Comparison of ENCODE assay signal across 18 mouse cellular contexts in the genomic region with DNA sequence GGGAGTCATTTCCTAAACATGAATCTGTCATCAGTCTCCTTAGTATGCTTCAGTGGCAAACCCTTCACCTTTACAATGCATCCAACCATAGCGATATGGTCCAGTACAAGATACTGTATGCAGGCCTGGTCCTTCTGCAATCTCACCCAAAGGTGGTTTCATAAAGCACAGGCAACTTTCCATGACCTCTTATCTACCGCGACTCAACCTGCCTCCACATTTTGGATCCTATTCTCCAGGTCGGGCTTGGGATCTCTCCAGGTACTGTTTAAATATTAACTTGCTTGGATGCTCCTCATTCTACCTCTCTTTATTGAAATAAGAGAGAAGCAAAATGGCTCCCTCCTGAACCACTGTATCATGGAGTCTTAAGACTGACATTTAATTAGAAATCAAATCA.
DNase-seq lines count a peak whose midpoint lies in the region; TF ChIP-seq lines count a peak whose summit lies in the region.
"Had no signal": no experiment of that assay in that cellular context is flagged by ENCODE, and none has a peak within 500 bp of the region (broad histone marks: within the 10 kb centered on the region; RNA-seq: fewer than 3 reads in every experiment).

No protein-coding gene starts in this region.

- H3K9ac ChIP-seq in liver, adult 2 months (ENCODE audit: low read depth, low read length), result no peak overlapping the region

- no peaks in the 10 kb centered on the region for H3K79me2 ChIP-seq in liver, adult 2 months (ENCODE audit: control insufficient read depth, insufficient read depth, low read length)

- DNase-seq in heart, adult 11 months, result peak; percentile 68
- DNase-seq in heart, postnatal 10 days, result no peak
- peak; percentile 2 for DNase-seq in kidney, adult 2 months
- DNase-seq in kidney, postnatal 25 days, result no peak
- DNase-seq in liver, adult 2 months (ENCODE audit: extremely low read depth, low read depth, low spot score), result peak; percentile 86
- DNase-seq in liver, result no peak
- DNase-seq: adrenal gland, adult 2 months; adrenal gland, adult 8-10 months; adrenal gland, postnatal 10 days; adrenal gland, postnatal 14 days; adrenal gland, postnatal 25 days; adrenal gland, postnatal 36 days; B cell, adult 2 months; cerebellum, adult 11 months; cerebellum, adult 11-12 months; cerebellum, adult 18-20 months had no signal

- no peak for TF ChIP-seq POLR2A in kidney, adult 2 months (IDR thresholded peaks at IDR 0.05; ENCODE audit: low read depth, low read length)
- no peak for TF ChIP-seq POLR2A in liver, adult 2 months (IDR thresholded peaks at IDR 0.05; ENCODE audit: extremely low read depth, insufficient read depth, low read length)

- 81% methylated on average over 4 of the region's 4 CpGs for WGBS in kidney, adult 2 months
- 38% methylated on average over 4 of the region's 4 CpGs for WGBS in liver, adult 2 months

- no peak for TF ChIP-seq CTCF in kidney, adult 2 months (conservative IDR thresholded peaks at IDR 0.05; ENCODE audit: insufficient read depth, insufficient read length, low read depth, low read length)
- TF ChIP-seq CTCF in liver, adult 2 months (IDR thresholded peaks at IDR 0.05; ENCODE audit: low read depth, low read length), result no peak

- H3K27ac ChIP-seq in kidney, adult 2 months (ENCODE audit: insufficient read depth, low read depth, low read length), result no peak overlapping the region
- H3K27ac ChIP-seq in liver, adult 2 months (replicated peaks; ENCODE audit: insufficient read depth, low read depth, low read length), result no peak overlapping the region

- no peaks in the 10 kb centered on the region for H3K4me1 ChIP-seq in kidney, adult 2 months (ENCODE audit: control insufficient read depth, insufficient read depth, low read length)
- H3K4me1 ChIP-seq in liver, adult 2 months (ENCODE audit: control insufficient read depth, insufficient read depth, low read length), result no peaks in the 10 kb centered on the region

- H3K27me3 ChIP-seq in kidney, adult 2 months (replicated peaks; ENCODE audit: control insufficient read depth, insufficient read depth, low read length), result no peaks in the 10 kb centered on the region
- H3K27me3 ChIP-seq in liver, adult 2 months (ENCODE audit: control insufficient read depth, insufficient read depth, low read length), result no peaks in the 10 kb centered on the region
- H3K27me3 ChIP-seq: CH12.LX had no signal

- intact Hi-C loops in heart, postnatal 10 days (cut with DNase I), result no loop called here

- H3K36me3 ChIP-seq in kidney, adult 2 months (ENCODE audit: control insufficient read depth, insufficient read depth, low read length), result no peaks in the 10 kb centered on the region
- no peaks in the 10 kb centered on the region for H3K36me3 ChIP-seq in liver, adult 2 months (ENCODE audit: control insufficient read depth, insufficient read depth, low read length)
- H3K36me3 ChIP-seq: G1E had no signal

- H3K4me3 ChIP-seq in kidney, adult 2 months (ENCODE audit: insufficient read depth, low read depth, low read length), result no peak overlapping the region
- H3K4me3 ChIP-seq in liver, adult 2 months (ENCODE audit: insufficient read depth, low read depth, low read length), result no peak overlapping the region

Comparison
In these comparisons a context has a peak if more than half of its experiments do, and no peak if none do; other contexts are left out.
1. DNase-seq: peak in heart, adult 11 months (single experiment), kidney, adult 2 months (single experiment) and liver, adult 2 months (single experiment); none in heart, postnatal 10 days (0 of 2), kidney, postnatal 25 days (0 of 2) and liver (single experiment).